Mouse (Mus musculus): ENCODE data around the gene Fam227b. TPM values are rescaled to one million over a fixed set of nuclear protein-coding genes. Genes with fewer than 3 reads are reported as not detected.

The Fam227b gene
- polyA plus RNA-seq, 1 experiment from 2014 or later, result not detected

GRCm38 (mm10) chr2:126033114-126033972 is 118.5 kb downstream of the Fam227b start:
- H3K4me3 ChIP-seq, result no peak overlapping the region
- H3K27ac ChIP-seq, result no peak overlapping the region
- H3K4me2 ChIP-seq, result no peak overlapping the region
- no peak for ATAC-seq (ENCODE audit: borderline replicate concordance, extremely low read depth, low FRiP score, low TSS enrichment)
- no peaks in the 10 kb centered on the region for H3K9me3 ChIP-seq
- WGBS, result 62% methylated on average over 8 of the region's 8 CpGs
- H3K27me3 ChIP-seq, result no peaks in the 10 kb centered on the region
- H3K36me3 ChIP-seq, result no peaks in the 10 kb centered on the region
- H3K4me1 ChIP-seq, result peaks cover 13% of the 10 kb centered on the region; the same call in 1 of the 2 replicates
- H3K9ac ChIP-seq, result no peak overlapping the region

GRCm38 (mm10) chr2:126031186-126031900 is 120.5 kb downstream of the Fam227b start:
- H3K9ac ChIP-seq, result no peak overlapping the region
- H3K9me3 ChIP-seq, result no peaks in the 10 kb centered on the region
- ATAC-seq (ENCODE audit: borderline replicate concordance, extremely low read depth, low FRiP score, low TSS enrichment), result peak; percentile 93
- WGBS, result 22% methylated on average over 8 of the region's 8 CpGs
- no peaks in the 10 kb centered on the region for H3K27me3 ChIP-seq
- peak overlapping the region; percentile 84 for H3K27ac ChIP-seq
- H3K4me2 ChIP-seq, result no peak overlapping the region
- H3K4me3 ChIP-seq, result no peak overlapping the region
- H3K4me1 ChIP-seq, result 0 out of 2 replicates have a peak, but pooled peaks cover 11% of the 10 kb centered on the region
- H3K36me3 ChIP-seq, result no peaks in the 10 kb centered on the region

GRCm38 (mm10) chr2:126015763-126016473 is 135.9 kb downstream of the Fam227b start:
- H3K4me2 ChIP-seq, result no peak overlapping the region
- whole genome bisulfite sequencing, result 57% methylated on average over 3 of the region's 3 CpGs
- no peaks in the 10 kb centered on the region for H3K36me3 ChIP-seq
- H3K27ac ChIP-seq, result no peak overlapping the region
- H3K9ac ChIP-seq, result no peak overlapping the region
- H3K4me3 ChIP-seq, result no peak overlapping the region
- no peaks in the 10 kb centered on the region for H3K27me3 ChIP-seq
- no peaks in the 10 kb centered on the region for H3K4me1 ChIP-seq
- no peaks in the 10 kb centered on the region for H3K9me3 ChIP-seq
- no peak for ATAC-seq (ENCODE audit: borderline replicate concordance, extremely low read depth, low FRiP score, low TSS enrichment)

GRCm38 (mm10) chr2:126014989-126015710 is 136.7 kb downstream of the Fam227b start:
- Histone ChIP-seq H3K4me3 (no peak overlapping the region), H3K27ac (no peak overlapping the region), H3K27me3 (no peaks in the 10 kb centered on the region), H3K9ac (no peak overlapping the region), H3K4me2 (no peak overlapping the region), H3K4me1 (no peaks in the 10 kb centered on the region), H3K36me3 (no peaks in the 10 kb centered on the region), H3K9me3 (no peaks in the 10 kb centered on the region)
- 54% methylated on average over 12 of the region's 12 CpGs for WGBS
- no peak for ATAC-seq (ENCODE audit: borderline replicate concordance, extremely low read depth, low FRiP score, low TSS enrichment)

- no peaks in the 10 kb centered on the region for H3K27me3 ChIP-seq
- H3K9me3 ChIP-seq, result no peaks in the 10 kb centered on the region
- no peaks in the 10 kb centered on the region for H3K4me1 ChIP-seq
- H3K36me3 ChIP-seq, result no peaks in the 10 kb centered on the region
- no peak for ATAC-seq (ENCODE audit: borderline replicate concordance, extremely low read depth, low FRiP score, low TSS enrichment)
- no peak overlapping the region for H3K27ac ChIP-seq
- WGBS, result 75% methylated on average over 2 of the region's 2 CpGs
- H3K4me2 ChIP-seq, result no peak overlapping the region
- H3K9ac ChIP-seq, result no peak overlapping the region
- H3K4me3 ChIP-seq, result no peak overlapping the region
These were observed 145.1 kb downstream of the Fam227b start for GRCm38 (mm10) chr2:126006742-126007141.

GRCm38 (mm10) chr2:126006088-126006487 is 145.7 kb downstream of the Fam227b start:
- ATAC-seq (ENCODE audit: borderline replicate concordance, extremely low read depth, low FRiP score, low TSS enrichment), result no peak
- no peak overlapping the region for H3K4me3 ChIP-seq
- H3K4me2 ChIP-seq, result no peak overlapping the region
- no peak overlapping the region for H3K27ac ChIP-seq
- 31% methylated on average over 3 of the region's 3 CpGs for WGBS
- no peaks in the 10 kb centered on the region for H3K9me3 ChIP-seq
- H3K9ac ChIP-seq, result no peak overlapping the region
- H3K4me1 ChIP-seq, result no peaks in the 10 kb centered on the region
- H3K36me3 ChIP-seq, result no peaks in the 10 kb centered on the region
- no peaks in the 10 kb centered on the region for H3K27me3 ChIP-seq

- Histone ChIP-seq H3K27me3 (no peaks in the 10 kb centered on the region), H3K27ac (no peak overlapping the region), H3K9me3 (no peaks in the 10 kb centered on the region), H3K9ac (no peak overlapping the region), H3K4me1 (no peaks in the 10 kb centered on the region), H3K36me3 (no peaks in the 10 kb centered on the region), H3K4me3 (no peak overlapping the region), H3K4me2 (no peak overlapping the region)
- WGBS, result 56% methylated on average over 5 of the region's 5 CpGs
- no peak for ATAC-seq (ENCODE audit: borderline replicate concordance, extremely low read depth, low FRiP score, low TSS enrichment)
These were observed 149.5 kb downstream of the Fam227b start for GRCm38 (mm10) chr2:126002291-126002690.

GRCm38 (mm10) chr2:125975808-125976345 is 175.9 kb downstream of the Fam227b start:
- no peak overlapping the region for H3K27ac ChIP-seq
- H3K4me1 ChIP-seq, result 0 out of 2 replicates have a peak, but pooled peaks cover 5% of the 10 kb centered on the region
- ATAC-seq (ENCODE audit: borderline replicate concordance, extremely low read depth, low FRiP score, low TSS enrichment), result no peak
- H3K27me3 ChIP-seq, result no peaks in the 10 kb centered on the region
- H3K9me3 ChIP-seq, result no peaks in the 10 kb centered on the region
- no peaks in the 10 kb centered on the region for H3K36me3 ChIP-seq
- no peak overlapping the region for H3K4me3 ChIP-seq
- H3K9ac ChIP-seq, result no peak overlapping the region
- 54% methylated on average over 5 of the region's 5 CpGs for WGBS
- H3K4me2 ChIP-seq, result no peak overlapping the region

- WGBS, result 89% methylated on average over 10 of the region's 10 CpGs
- Histone ChIP-seq H3K27me3 (no peaks in the 10 kb centered on the region), H3K4me1 (0 out of 2 replicates have a peak, but pooled peaks cover 5% of the 10 kb centered on the region), H3K9ac (no peak overlapping the region), H3K36me3 (no peaks in the 10 kb centered on the region), H3K9me3 (no peaks in the 10 kb centered on the region), H3K4me2 (no peak overlapping the region), H3K27ac (no peak overlapping the region), H3K4me3 (no peak overlapping the region)
- ATAC-seq (ENCODE audit: borderline replicate concordance, extremely low read depth, low FRiP score, low TSS enrichment), result no peak
These were observed 176.6 kb downstream of the Fam227b start for GRCm38 (mm10) chr2:125975206-125975605.

- ATAC-seq (ENCODE audit: borderline replicate concordance, extremely low read depth, low FRiP score, low TSS enrichment), result peak; percentile 46; the same call in 1 of the 2 replicates
- Histone ChIP-seq H3K27ac (no peak overlapping the region), H3K36me3 (no peaks in the 10 kb centered on the region), H3K27me3 (no peaks in the 10 kb centered on the region), H3K4me3 (no peak overlapping the region), H3K9ac (no peak overlapping the region), H3K9me3 (no peaks in the 10 kb centered on the region), H3K4me2 (no peak overlapping the region), H3K4me1 (0 out of 2 replicates have a peak, but pooled peaks cover 5% of the 10 kb centered on the region)
- WGBS, result 25% methylated on average over 6 of the region's 6 CpGs
These were observed 178.6 kb downstream of the Fam227b start for GRCm38 (mm10) chr2:125973207-125973606.

GRCm38 (mm10) chr2:125968811-125969210 is 183.0 kb downstream of the Fam227b start:
- WGBS, result 94% methylated on average over 1 of the region's 1 CpGs
- no peaks in the 10 kb centered on the region for H3K9me3 ChIP-seq
- ATAC-seq (ENCODE audit: borderline replicate concordance, extremely low read depth, low FRiP score, low TSS enrichment), result no peak
- no peaks in the 10 kb centered on the region for H3K36me3 ChIP-seq
- H3K27me3 ChIP-seq, result no peaks in the 10 kb centered on the region
- H3K4me1 ChIP-seq, result no peaks in the 10 kb centered on the region
- H3K9ac ChIP-seq, result no peak overlapping the region
- no peak overlapping the region for H3K27ac ChIP-seq
- H3K4me2 ChIP-seq, result no peak overlapping the region
- no peak overlapping the region for H3K4me3 ChIP-seq

Data from lung, embryonic 15.5 days (tissue).